Mouse (Mus musculus) left cerebral cortex, adult 18-20 months (tissue): Measurements from ENCODE around the gene Mrpl51. TPM values are rescaled to one million over a fixed set of nuclear protein-coding genes. Genes with fewer than 3 reads are reported as not detected.

Experiments
- DNase-seq, 2 experiments: peaks; one replicate each; pipeline ENCODE4 v3.0.0; 2021 to 2022; ENCODE audit warnings: low spot score in 2 of 2, mixed read lengths in 1 of 2
- total RNA-seq, 2 experiments: library from RNA; stranded (reverse); gene quantifications; 2 replicates each; pipeline ENCODE4 v1.2.3; 2021

Mrpl51 gene
- total RNA-seq, 2 experiments from 2014 or later: 69.7 to 81.2 TPM

DNA sequence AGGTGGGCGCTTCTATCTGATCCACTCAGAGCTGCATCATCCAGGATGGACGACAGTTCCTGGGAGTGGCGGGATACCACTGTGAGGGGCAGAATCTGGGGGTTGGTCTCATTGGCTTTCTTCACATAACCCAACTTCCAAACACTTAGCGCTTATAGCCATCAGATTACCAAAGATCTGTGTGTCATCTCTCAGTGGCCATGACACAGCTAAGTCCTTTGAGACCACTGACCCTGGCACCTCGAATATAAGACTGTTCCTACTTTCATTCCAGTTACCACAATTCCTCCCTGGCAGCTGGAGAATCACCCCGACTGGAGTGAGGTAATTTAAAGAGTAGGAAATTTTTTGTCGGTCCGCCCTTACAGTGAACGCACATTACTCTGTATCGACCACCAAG lies 5.4 kb upstream of the Mrpl51 start:
- no peak for DNase-seq

DNA sequence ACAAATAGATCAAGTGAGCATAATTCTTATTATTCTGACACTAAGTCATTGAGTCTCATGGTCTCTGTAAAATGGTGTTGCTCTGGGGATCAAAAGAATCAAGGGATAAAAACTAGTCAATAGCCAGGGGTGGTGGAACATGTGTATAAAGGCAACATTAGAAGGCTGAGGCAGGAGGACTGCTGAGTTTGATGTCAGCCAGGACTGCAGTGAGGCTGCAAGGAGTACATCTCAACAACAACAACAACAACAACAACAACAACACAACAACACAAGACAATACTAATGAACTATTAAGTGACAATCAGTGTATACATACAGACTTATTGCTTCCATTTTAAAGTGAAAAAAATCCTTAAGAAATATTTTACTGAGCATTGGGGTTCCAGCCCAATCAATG lies 785 bp upstream of the Mrpl51 start:
- DNase-seq: no peak

DNA sequence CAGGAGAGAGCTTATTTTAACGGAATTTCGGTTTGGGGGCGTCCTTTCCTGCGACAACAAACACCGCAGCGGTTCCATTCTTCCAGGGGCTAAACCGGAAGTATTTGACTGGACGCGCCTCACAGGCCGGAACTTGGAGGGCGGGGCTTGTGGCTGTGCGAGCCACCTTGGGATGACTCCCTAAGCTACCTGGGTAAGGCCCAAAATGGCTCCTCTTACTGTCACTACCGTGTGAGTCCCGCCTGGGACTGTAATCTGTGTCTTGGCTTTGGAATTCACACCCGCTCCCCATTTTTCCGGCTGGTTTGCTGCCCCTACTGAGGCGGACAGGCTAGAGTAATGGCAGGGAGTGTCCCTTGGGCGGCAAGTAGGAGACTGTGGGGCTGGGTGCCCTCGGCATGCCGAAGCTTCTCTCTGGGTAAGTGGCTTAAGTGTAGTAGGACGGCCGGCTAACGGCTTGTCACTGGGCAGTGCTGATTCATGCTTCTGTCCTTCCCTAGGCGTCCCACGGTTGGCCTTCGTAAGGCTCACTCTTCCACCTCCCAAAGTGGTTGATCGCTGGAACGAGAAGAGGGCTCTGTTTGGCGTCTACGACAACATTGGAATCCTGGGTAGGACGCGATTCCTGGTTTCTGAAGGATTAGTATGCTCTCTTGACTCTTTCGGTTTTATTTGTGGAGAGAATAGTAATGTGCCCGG lies 564 bp downstream of the Mrpl51 start:
- DNase-seq: peak; percentile 88 to 91

- DNase-seq: no peak
These were observed 1.2 kb downstream of the Mrpl51 start for GRCm38 (mm10) chr6:125192841-125193240.

DNA sequence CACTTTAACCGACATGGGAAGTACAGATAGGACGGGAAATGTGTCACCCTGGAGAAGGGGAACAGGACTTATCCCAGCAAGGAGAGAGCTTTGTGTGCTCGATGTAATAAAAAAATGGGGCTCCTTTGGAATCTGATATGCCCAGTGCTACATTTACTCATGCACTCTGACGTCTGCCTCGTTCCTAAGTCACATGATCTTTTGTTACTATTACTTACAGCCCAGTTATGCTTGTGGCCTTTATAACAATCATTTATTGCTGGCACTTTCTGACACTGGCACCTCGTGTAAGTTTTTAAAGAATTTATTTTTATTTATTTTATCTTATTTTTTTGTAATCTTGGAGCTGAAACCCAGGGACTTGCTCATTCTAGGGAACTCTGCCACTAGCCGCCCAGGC lies 1.8 kb downstream of the Mrpl51 start:
- DNase-seq: no peak

- DNase-seq: no peak
These were observed 4.0 kb downstream of the Mrpl51 start for GRCm38 (mm10) chr6:125195541-125196075.

DNA sequence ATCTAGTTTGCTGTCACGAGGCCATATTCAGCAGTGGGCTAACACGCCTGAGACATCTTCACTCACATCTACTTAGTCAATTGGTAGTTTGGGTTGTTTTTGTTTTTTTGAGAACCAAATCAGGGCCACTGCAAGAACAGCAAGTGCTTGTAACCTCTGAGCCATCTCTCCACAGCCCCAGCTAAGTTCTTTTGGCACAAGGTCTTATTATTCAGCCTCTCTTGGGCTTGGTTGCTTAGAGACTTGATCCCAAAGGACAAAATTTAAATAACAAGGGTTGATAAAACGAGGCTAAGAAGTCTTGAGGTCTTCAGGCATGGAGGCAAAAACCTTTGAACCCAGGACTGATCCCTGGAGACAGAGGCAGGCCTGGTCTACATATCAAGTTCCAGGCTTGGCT lies 4.7 kb downstream of the Mrpl51 start:
- no peak for DNase-seq

GRCm38 (mm10) chr6:125197166-125197565 lies 5.6 kb downstream of the Mrpl51 start:
- no peak for DNase-seq

DNA sequence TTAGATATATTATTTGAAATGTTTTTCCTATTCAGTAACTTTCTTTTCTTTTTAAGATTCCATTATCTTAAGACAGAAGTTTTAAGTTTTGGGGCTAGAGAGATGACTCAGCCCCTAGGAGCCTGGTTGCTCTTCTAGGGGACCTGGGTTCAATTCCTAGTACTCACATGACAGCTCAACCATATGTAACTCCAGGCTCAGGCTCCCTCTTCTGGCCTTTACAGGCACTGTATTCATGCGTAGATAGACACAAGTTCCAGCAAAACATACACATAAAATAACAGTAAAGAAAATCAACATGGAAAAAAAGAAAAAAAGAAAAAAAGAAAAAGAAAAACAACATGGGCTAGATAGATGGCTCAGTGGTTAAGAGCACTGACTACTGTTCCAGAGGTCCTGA lies 18.8 kb downstream of the Mrpl51 start:
- DNase-seq: no peak

DNA sequence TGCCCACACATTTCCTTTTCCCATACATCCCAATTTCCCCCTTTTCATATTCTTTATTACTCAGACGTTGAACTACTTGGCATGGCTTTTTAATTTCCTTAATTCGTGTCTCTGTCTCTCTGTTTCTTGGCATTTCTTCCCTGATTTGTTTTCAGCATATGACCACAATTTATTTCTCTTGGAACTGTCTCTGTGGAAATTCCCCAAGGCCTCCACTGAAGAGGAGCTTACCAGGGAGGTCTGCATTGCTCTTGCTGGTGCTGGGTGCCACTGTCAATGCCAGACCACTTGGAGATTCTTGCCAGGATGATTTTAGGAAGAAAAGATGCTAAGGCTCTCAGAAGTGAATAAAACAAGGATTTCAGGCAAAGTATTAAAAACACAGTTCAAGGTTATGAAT lies 21.0 kb downstream of the Mrpl51 start:
- DNase-seq: no peak

- no peak for DNase-seq
These were observed 21.5 kb downstream of the Mrpl51 start for GRCm38 (mm10) chr6:125213129-125213528.

GRCm38 (mm10) chr6:125213715-125214114 lies 22.1 kb downstream of the Mrpl51 start:
- DNase-seq: no peak

DNA sequence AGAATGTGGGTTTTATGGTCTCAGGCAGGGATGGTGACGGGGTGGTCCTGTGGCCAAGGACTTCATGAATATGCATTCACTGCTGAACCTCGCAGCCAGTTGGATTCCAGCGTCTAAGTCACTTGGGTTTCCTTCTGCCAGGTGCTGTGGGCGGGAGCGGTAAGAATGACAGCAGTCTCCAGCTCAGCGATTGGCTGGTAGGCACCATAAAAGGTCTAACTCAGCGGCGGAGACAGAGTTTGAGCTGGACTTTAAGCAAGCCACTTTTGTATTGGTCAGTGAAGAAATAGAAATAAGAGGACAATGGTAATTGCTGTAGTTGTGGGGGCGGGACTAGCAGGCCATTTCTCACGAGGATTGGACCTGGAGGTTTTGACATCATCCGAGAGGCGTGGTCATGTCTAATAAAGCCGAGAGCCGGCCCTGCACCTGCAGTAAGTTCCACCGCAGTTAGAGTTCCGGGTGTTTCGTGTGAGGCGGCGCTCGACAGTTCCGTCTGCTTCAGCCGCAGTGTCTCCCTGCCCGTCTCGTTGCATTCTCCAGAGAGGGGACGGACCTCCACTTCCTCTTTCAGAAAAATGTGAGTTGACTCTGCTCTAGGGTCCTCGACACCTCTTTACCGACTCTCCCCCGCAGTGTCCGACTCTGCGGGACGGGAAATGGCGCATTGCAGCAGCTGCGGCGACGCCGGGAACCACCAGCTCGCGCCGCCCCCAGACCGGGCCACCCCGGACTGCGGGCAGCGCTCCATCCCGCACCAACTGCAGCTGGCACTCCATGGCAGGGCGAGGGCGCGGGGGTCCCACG lies 23.8 kb downstream of the Mrpl51 start, which contains the start of gene Vamp1:
Gene Vamp1, plus strand, starts transcription at position 404 of the 807 bp plus-strand sequence.
- DNase-seq: peak; percentile 93 to 95

DNA sequence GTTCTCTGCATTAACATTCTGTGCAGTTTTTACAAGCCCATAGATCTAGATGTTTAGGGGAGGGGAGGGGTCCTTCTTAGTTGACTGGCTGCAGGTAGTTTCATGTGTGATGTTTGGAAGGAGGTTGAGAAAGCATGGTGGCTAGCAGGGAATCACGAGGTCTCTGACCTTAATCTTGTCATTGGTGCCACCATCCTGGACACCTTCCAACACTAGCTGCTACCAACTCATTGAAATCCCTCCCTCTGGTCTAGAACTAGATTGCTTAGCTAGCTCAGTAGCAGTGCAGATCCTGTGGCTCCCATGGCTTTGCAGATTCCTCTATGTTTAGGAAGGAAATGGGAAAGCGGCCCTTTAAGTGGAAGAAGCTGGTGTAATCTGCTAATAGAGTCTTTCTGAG lies 25.3 kb downstream of the Mrpl51 start:
- no peak for DNase-seq

DNA sequence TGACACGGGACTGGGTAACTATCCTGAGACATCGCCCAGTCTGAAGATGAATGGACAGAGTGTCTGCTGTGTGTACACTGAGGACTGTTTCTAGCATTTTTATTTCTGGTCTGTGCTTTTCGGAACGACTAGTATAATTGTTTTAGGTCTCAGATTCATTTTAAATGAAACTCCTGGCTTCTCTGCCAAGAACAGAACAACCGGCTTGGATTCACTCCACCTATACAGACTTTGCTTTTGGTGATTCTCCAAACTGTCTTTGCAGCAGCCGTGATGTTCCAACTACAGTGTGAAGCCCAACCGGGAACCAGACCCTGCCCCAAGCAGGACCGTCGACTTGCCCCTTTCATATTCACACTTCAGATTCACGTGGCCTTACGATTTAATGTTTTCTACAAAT lies 26.3 kb downstream of the Mrpl51 start:
- DNase-seq: no peak

GRCm38 (mm10) chr6:125218963-125219362 lies 27.4 kb downstream of the Mrpl51 start:
- DNase-seq: peak; percentile 58 to 64

DNA sequence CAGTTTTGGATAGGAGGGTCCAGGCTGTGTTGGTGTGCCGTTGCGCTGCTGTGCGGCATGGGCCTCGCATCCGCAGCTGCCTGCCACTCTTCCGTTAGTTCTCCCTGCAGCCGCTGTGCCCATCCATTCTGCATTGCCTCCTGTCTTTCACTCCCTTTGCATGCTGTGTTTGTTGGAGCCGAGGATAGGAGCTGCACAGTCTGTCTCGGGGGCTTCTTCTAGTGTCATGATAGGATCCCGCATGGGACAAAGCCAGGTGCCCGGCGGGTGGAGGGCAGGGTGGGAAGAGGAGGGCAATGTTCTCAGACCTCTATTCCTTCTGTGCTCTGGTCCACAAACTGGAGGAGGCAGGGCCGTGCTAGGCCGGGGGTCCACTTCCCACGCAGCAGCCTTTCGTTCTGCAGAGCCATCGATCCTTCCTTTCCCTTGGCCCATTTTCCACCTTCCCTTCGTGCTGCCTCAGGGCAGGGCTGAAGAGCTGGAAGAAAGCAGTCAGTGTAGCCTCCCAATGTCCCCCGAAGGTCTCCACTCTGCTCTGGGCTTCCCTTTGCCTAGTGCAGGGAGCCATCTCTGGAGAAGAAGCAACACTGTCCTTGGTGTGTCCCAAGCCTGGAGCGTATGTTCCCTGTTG lies 29.6 kb downstream of the Mrpl51 start:
- DNase-seq: no peak

GRCm38 (mm10) chr6:125222146-125222545 lies 30.5 kb downstream of the Mrpl51 start:
- no peak for DNase-seq

DNA sequence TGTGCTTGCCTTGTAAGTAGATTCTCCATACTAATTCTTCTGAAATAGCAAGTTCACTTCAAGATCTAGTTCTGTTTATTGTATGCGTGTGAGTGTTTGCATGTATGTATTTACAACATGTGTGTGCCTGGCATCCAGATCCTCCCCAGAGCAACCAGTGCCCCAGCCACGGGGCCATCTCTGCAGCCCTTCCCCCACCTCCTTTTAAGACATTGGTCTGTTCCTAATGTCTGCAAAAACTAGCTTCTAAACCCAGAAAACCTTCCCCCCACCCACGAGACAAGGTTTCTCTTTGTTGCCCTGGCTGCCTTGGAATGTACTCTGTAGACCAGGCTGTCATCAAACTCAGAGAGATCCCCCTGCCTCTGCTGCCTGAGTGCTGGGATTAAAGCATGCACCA lies 31.0 kb downstream of the Mrpl51 start:
- DNase-seq: no peak

- peak in 1 of 2 experiments; percentile 55 for DNase-seq
These were observed 34.0 kb downstream of the Mrpl51 start for GRCm38 (mm10) chr6:125225518-125226115.

DNA sequence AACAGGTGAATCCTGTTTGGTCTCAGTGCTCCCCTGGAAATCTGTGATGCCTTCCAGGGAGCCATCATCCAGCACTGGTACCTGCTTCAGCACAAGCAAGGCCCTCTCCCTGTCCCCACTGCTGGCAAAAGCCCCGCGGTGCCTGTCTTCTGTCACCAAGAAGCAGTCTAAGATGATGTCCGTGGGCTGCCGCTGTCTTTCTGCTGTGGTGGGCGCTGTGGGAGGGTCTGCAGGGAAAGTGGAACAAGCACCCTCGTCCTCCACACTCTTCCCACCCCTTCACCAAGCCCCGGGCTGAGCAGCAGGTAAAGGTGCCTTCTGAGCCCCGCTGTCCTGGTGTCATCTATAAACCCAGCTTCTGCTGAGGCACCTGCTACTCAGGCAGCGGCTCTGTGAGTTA lies 39.0 kb downstream of the Mrpl51 start:
- no peak for DNase-seq
